Mouse (Mus musculus): ENCODE measurements at regions not wholly inside any gene's neighbourhood (a gene's known extent, or its start where the extent isn't known, plus 50 kb on each side); places are given as distances from the start of the nearest gene placed in this dataset.

GRCm38 (mm10) chr11:32902923-32903322 lies 78.5 kb upstream of the Smim23 start:
- no peak for ATAC-seq (ENCODE audit: insufficient read depth, low FRiP score, low read depth)
- H3K9me3 ChIP-seq, result no peaks in the 10 kb centered on the region
- H3K4me3 ChIP-seq (replicated peaks), result no peak overlapping the region
- H3K27ac ChIP-seq, result no peak overlapping the region
- H3K36me3 ChIP-seq, result no peaks in the 10 kb centered on the region
- no peak overlapping the region for H3K9ac ChIP-seq
- WGBS, result 38% methylated on average over 8 of the region's 10 CpGs
- H3K4me2 ChIP-seq, result no peak overlapping the region
- 0 out of 2 replicates have a peak, but pooled peaks cover 7% of the 10 kb centered on the region for H3K4me1 ChIP-seq
- H3K27me3 ChIP-seq (replicated peaks), result no peaks in the 10 kb centered on the region

- no peak for ATAC-seq (ENCODE audit: insufficient read depth, low FRiP score, low read depth)
- H3K36me3 ChIP-seq, result no peaks in the 10 kb centered on the region
- no peaks in the 10 kb centered on the region for H3K4me1 ChIP-seq
- no peaks in the 10 kb centered on the region for H3K9me3 ChIP-seq
- WGBS, result 53% methylated on average over 6 of the region's 6 CpGs
- no peak overlapping the region for H3K9ac ChIP-seq
- H3K27me3 ChIP-seq (replicated peaks), result no peaks in the 10 kb centered on the region
- no peak overlapping the region for H3K4me2 ChIP-seq
- no peak overlapping the region for H3K4me3 ChIP-seq (replicated peaks)
- H3K27ac ChIP-seq, result no peak overlapping the region
Measured at GRCm38 (mm10) chr11:32900437-32900836, 76.0 kb upstream of the Smim23 start.

- no peak for ATAC-seq (ENCODE audit: insufficient read depth, low FRiP score, low read depth)
- Histone ChIP-seq H3K27me3 (replicated peaks) (no peaks in the 10 kb centered on the region), H3K27ac (no peak overlapping the region), H3K9ac (no peak overlapping the region), H3K4me2 (no peak overlapping the region), H3K4me1 (no peaks in the 10 kb centered on the region), H3K4me3 (replicated peaks) (no peak overlapping the region), H3K9me3 (no peaks in the 10 kb centered on the region), H3K36me3 (no peaks in the 10 kb centered on the region)
- 47% methylated on average over 13 of the region's 13 CpGs for WGBS
Measured at GRCm38 (mm10) chr11:32899604-32900216, 75.3 kb upstream of the Smim23 start.

- Histone ChIP-seq H3K36me3 (no peaks in the 10 kb centered on the region), H3K9me3 (no peaks in the 10 kb centered on the region), H3K4me1 (no peaks in the 10 kb centered on the region), H3K9ac (no peak overlapping the region), H3K4me3 (replicated peaks) (no peak overlapping the region), H3K4me2 (no peak overlapping the region), H3K27me3 (replicated peaks) (no peaks in the 10 kb centered on the region), H3K27ac (no peak overlapping the region)
- WGBS, result 72% methylated on average over 3 of the region's 3 CpGs
- ATAC-seq (ENCODE audit: insufficient read depth, low FRiP score, low read depth), result no peak
Measured at GRCm38 (mm10) chr11:32895400-32895799, 71.0 kb upstream of the Smim23 start.

GRCm38 (mm10) chr11:32893146-32893903 lies 68.9 kb upstream of the Smim23 start:
- H3K4me2 ChIP-seq, result no peak overlapping the region
- H3K4me1 ChIP-seq, result no peaks in the 10 kb centered on the region
- no peak overlapping the region for H3K9ac ChIP-seq
- no peaks in the 10 kb centered on the region for H3K36me3 ChIP-seq
- H3K4me3 ChIP-seq (replicated peaks), result no peak overlapping the region
- H3K9me3 ChIP-seq, result no peaks in the 10 kb centered on the region
- no peak overlapping the region for H3K27ac ChIP-seq
- 47% methylated on average over 11 of the region's 11 CpGs for WGBS
- H3K27me3 ChIP-seq (replicated peaks), result no peaks in the 10 kb centered on the region
- ATAC-seq (ENCODE audit: insufficient read depth, low FRiP score, low read depth), result no peak

GRCm38 (mm10) chr11:32892496-32892895 lies 68.1 kb upstream of the Smim23 start:
- Histone ChIP-seq H3K36me3 (no peaks in the 10 kb centered on the region), H3K4me1 (no peaks in the 10 kb centered on the region), H3K27ac (no peak overlapping the region), H3K27me3 (replicated peaks) (no peaks in the 10 kb centered on the region), H3K9ac (no peak overlapping the region), H3K9me3 (no peaks in the 10 kb centered on the region), H3K4me2 (no peak overlapping the region), H3K4me3 (replicated peaks) (no peak overlapping the region)
- 83% methylated on average over 5 of the region's 5 CpGs for WGBS
- no peak for ATAC-seq (ENCODE audit: insufficient read depth, low FRiP score, low read depth)

- ATAC-seq (ENCODE audit: insufficient read depth, low FRiP score, low read depth), result no peak
Measured at GRCm38 (mm10) chr11:32889248-32889647, 64.8 kb upstream of the Smim23 start.

GRCm38 (mm10) chr11:32884744-32885143 lies 60.3 kb upstream of the Smim23 start:
- Histone ChIP-seq H3K27me3 (replicated peaks) (no peaks in the 10 kb centered on the region), H3K4me1 (no peaks in the 10 kb centered on the region), H3K27ac (no peak overlapping the region), H3K9ac (no peak overlapping the region), H3K4me3 (replicated peaks) (no peak overlapping the region), H3K4me2 (no peak overlapping the region), H3K9me3 (no peaks in the 10 kb centered on the region), H3K36me3 (no peaks in the 10 kb centered on the region)
- no peak for ATAC-seq (ENCODE audit: insufficient read depth, low FRiP score, low read depth)
- 68% methylated on average over 4 of the region's 4 CpGs for WGBS

More at GRCm38 (mm10) chr11:32889248-32889647, 64.8 kb upstream of the Smim23 start:
- Histone ChIP-seq H3K9ac (no peak overlapping the region), H3K27me3 (replicated peaks) (no peaks in the 10 kb centered on the region), H3K9me3 (no peaks in the 10 kb centered on the region), H3K4me2 (no peak overlapping the region), H3K4me3 (replicated peaks) (no peak overlapping the region), H3K36me3 (no peaks in the 10 kb centered on the region), H3K4me1 (no peaks in the 10 kb centered on the region), H3K27ac (no peak overlapping the region)
- WGBS, result 27% methylated on average over 7 of the region's 7 CpGs

GRCm38 (mm10) chr11:32883062-32883852 lies 58.9 kb upstream of the Smim23 start:
- Histone ChIP-seq H3K4me3 (replicated peaks) (no peak overlapping the region), H3K36me3 (no peaks in the 10 kb centered on the region), H3K4me1 (no peaks in the 10 kb centered on the region), H3K9me3 (no peaks in the 10 kb centered on the region), H3K9ac (no peak overlapping the region), H3K27ac (no peak overlapping the region), H3K4me2 (no peak overlapping the region), H3K27me3 (replicated peaks) (no peaks in the 10 kb centered on the region)
- 59% methylated on average over 9 of the region's 10 CpGs for WGBS
- ATAC-seq (ENCODE audit: insufficient read depth, low FRiP score, low read depth), result no peak

GRCm38 (mm10) chr11:32878967-32879366 lies 54.6 kb upstream of the Smim23 start:
- ATAC-seq (ENCODE audit: insufficient read depth, low FRiP score, low read depth), result no peak
- H3K36me3 ChIP-seq, result no peaks in the 10 kb centered on the region
- H3K27me3 ChIP-seq (replicated peaks), result no peaks in the 10 kb centered on the region
- no peaks in the 10 kb centered on the region for H3K4me1 ChIP-seq
- no peak overlapping the region for H3K27ac ChIP-seq
- no peak overlapping the region for H3K4me3 ChIP-seq (replicated peaks)
- no peak overlapping the region for H3K9ac ChIP-seq
- H3K9me3 ChIP-seq, result no peaks in the 10 kb centered on the region
- WGBS, result 93% methylated on average over 3 of the region's 3 CpGs
- H3K4me2 ChIP-seq, result no peak overlapping the region
